Mouse (Mus musculus) ES-E14 (cell line): ENCODE results near the gene 2610042L04Rik.
"Not testable (repeated sequence)": the region's sequence is repeated elsewhere in the genome, so short reads cannot be mapped to it uniquely, and the experiment has no call there.

Experiments
- CHD2 ChIP-seq: IDR thresholded peaks from 2 replicates; pipeline ENCODE4 v1.6.1; 2014; ENCODE audit warnings: mild to moderate bottlenecking, low read depth, low read length, inconsistent platforms
- ZC3H11A ChIP-seq: IDR thresholded peaks from 2 replicates; pipeline ENCODE4 v1.6.1; 2012; ENCODE audit warnings: low read depth, mild to moderate bottlenecking, inconsistent platforms, low read length, borderline replicate concordance
- ZNF384 ChIP-seq: IDR thresholded peaks from 2 replicates; pipeline ENCODE4 v1.6.1; 2012; ENCODE audit warnings: low read depth, low read length, inconsistent platforms

GRCm38 (mm10) chr14:4369691-4370090 is 35.1 kb downstream of the 2610042L04Rik start:
- TF ChIP-seq CHD2, ZC3H11A, ZNF384: not testable (repeated sequence)
